Mouse (Mus musculus): ENCODE data around the gene Slc1a2.

- TF ChIP-seq CTCF (IDR thresholded peaks at IDR 0.05; ENCODE audit: borderline replicate concordance, insufficient read depth, low read length) (no peak), POLR2A (IDR thresholded peaks at IDR 0.05; ENCODE audit: low read depth, low read length) (no peak)
Measured at GRCm38 (mm10) chr2:102663339-102663738, 4.9 kb downstream of the Slc1a2 start.
